Mouse (Mus musculus) small intestine, adult 2 months (tissue): ENCODE results near the gene Fam126a.

Source experiments
- CTCF ChIP-seq: fragments of 200-500 bp; IDR thresholded peaks from 2 replicates; pipeline ENCODE4 v1.5.1; 2012; ENCODE audit warnings: low read depth, mild to moderate bottlenecking, control low read depth, inconsistent platforms, low read length, moderate library complexity, mixed read lengths; ENCODE audit not compliant: insufficient replicate concordance, insufficient read length; ENCODE audit errors: extremely low read depth
- POLR2A ChIP-seq: fragments of 200-500 bp; IDR thresholded peaks from 2 replicates; pipeline ENCODE4 v1.6.1; 2012; ENCODE audit warnings: low read depth, mild to moderate bottlenecking, control low read depth, inconsistent platforms, low read length, moderate library complexity

DNA sequence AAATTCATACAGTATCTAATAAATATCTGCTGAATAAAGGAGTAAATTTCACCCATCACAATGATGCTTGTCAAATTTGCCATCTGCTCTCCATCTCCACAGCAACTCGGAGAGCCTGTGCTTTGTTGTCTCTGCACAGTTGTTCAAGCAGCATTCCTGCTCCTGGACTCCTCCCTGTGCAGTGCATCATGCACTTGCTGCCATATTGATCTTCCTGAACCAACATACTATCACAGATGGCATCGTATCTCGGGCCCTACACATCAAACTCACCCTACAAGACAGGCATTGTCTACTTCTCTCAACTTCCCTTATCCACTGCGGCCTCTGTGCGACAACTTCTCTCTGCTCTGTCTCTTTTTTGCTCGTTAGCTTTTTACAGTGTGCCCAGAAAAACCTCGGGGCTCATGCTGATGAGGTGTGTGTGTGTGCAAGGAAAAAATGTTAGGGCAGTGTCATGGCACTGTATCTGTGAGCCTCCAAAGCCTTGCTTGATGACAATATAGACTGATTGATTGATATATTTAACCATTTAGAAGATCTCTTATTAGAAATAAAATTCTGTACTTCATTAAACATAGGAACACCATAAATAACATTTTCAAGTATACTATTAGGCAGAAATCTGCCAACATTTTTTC lies 11.7 kb downstream of the Fam126a start:
- TF ChIP-seq CTCF = no peak
- no peak for TF ChIP-seq POLR2A
